Mouse (Mus musculus): Measurements from ENCODE around the gene Large2.
A peak's percentile ranks its signal among the peaks of the same experiment; 100 is the strongest.

The Large2 gene

GRCm38 (mm10) chr2:92328206-92328605 lies 46.5 kb downstream of the Large2 start:
- DNase-seq (ENCODE audit: low read depth): no peak

- no peak for DNase-seq (ENCODE audit: low read depth)
These were observed 47.1 kb downstream of the Large2 start for GRCm38 (mm10) chr2:92327601-92328000.

- no peak for DNase-seq (ENCODE audit: low read depth)
These were observed 48.4 kb downstream of the Large2 start for GRCm38 (mm10) chr2:92326221-92326620.

- DNase-seq (ENCODE audit: low read depth): no peak
These were observed 49.0 kb downstream of the Large2 start for GRCm38 (mm10) chr2:92325676-92326075.

- peak; percentile 56 for DNase-seq (ENCODE audit: low read depth)
These were observed 52.0 kb downstream of the Large2 start for GRCm38 (mm10) chr2:92322669-92323068.

- DNase-seq (ENCODE audit: low read depth): no peak
These were observed 57.4 kb downstream of the Large2 start for GRCm38 (mm10) chr2:92317228-92317627.

GRCm38 (mm10) chr2:92316652-92317051 lies 58.0 kb downstream of the Large2 start:
- DNase-seq (ENCODE audit: low read depth): no peak
